Mouse (Mus musculus) gastrocnemius, postnatal 4 days (tissue): Measurements from ENCODE around the gene Calm2. TPM values are rescaled to one million over a fixed set of nuclear protein-coding genes. Genes with fewer than 3 reads are reported as not detected.
A peak's percentile ranks its signal among the peaks of the same experiment; 100 is the strongest.

ENCODE experiments used
- DNase-seq, 2 experiments: peaks; one replicate each; pipeline ENCODE4 v3.0.0; 2021 to 2022; ENCODE audit warnings: low spot score in 2 of 2, mixed read lengths in 2 of 2
- total RNA-seq, 2 experiments: library from RNA; stranded (reverse); gene quantifications; 2 replicates each; pipeline ENCODE4 v1.2.3; 2021

The Calm2 gene
- total RNA-seq, 2 experiments from 2014 or later = 356 to 375 TPM

GRCm38 (mm10) chr17:87405576-87405975, 41.2 kb downstream of the Calm2 start:
- no peak for DNase-seq

GRCm38 (mm10) chr17:87403462-87403861, 43.3 kb downstream of the Calm2 start:
- no peak for DNase-seq

GRCm38 (mm10) chr17:87402444-87402843, 44.3 kb downstream of the Calm2 start:
- DNase-seq = no peak

- no peak for DNase-seq
Observed at GRCm38 (mm10) chr17:87397088-87397487, 49.6 kb downstream of the Calm2 start.

GRCm38 (mm10) chr17:87391242-87391641, 55.5 kb downstream of the Calm2 start:
- peak in 1 of 2 experiments; percentile 57 for DNase-seq

- DNase-seq = peak in 1 of 2 experiments; percentile 58
Observed at GRCm38 (mm10) chr17:87387068-87387467, 59.7 kb downstream of the Calm2 start.

GRCm38 (mm10) chr17:87385835-87386234, 60.9 kb downstream of the Calm2 start:
- peak in 1 of 2 experiments; percentile 10 for DNase-seq

Other genes starting within 250 kb of the Calm2 start
- 10 to 100 TPM; 33.6 to 39.3 TPM for gene Mcfd2, start 181.0 kb downstream of the Calm2 start, total RNA-seq
- gene Ttc7, start 164.0 kb downstream of the Calm2 start, total RNA-seq = 10 to 100 TPM; 13.3 to 16.2 TPM
- not detected for gene Stpg4, start 19.2 kb downstream of the Calm2 start, total RNA-seq
- under 1 TPM in 1 of 2 experiments, not detected in 1; 0.15 TPM for gene Epcam, start 189.0 kb upstream of the Calm2 start, total RNA-seq
- 10 to 100 TPM; 17.9 to 21.5 TPM for gene Msh2, start 225.4 kb upstream of the Calm2 start, total RNA-seq